Comparison of ENCODE assay signal across 30 mouse cellular contexts in genomic region chr6:33328326-33328725, GRCm38 (mm10).
"Had no signal": no experiment of that assay in that cellular context is flagged by ENCODE, and none has a peak within 500 bp of the region (broad histone marks: within the 10 kb centered on the region; RNA-seq: fewer than 3 reads in every experiment).

No protein-coding gene starts in this region.

- H3K9me3 ChIP-seq: heart, embryonic 10.5 days; heart, embryonic 12.5 days; heart, embryonic 13.5 days; heart, embryonic 15.5 days; hindbrain, embryonic 10.5 days; hindbrain, embryonic 12.5 days; hindbrain, embryonic 13.5 days; hindbrain, embryonic 15.5 days; intestine, embryonic 15.5 days; kidney, embryonic 15.5 days had no signal

- H3K9ac ChIP-seq: heart, embryonic 12.5 days; heart, embryonic 13.5 days; heart, embryonic 15.5 days; hindbrain, embryonic 12.5 days; hindbrain, embryonic 13.5 days; hindbrain, embryonic 14.5 days; hindbrain, embryonic 15.5 days; intestine, embryonic 15.5 days; kidney, embryonic 15.5 days had no signal

- H3K27me3 ChIP-seq: heart, embryonic 12.5 days; heart, embryonic 13.5 days; heart, embryonic 15.5 days; hindbrain, embryonic 12.5 days; hindbrain, embryonic 13.5 days; hindbrain, embryonic 15.5 days; intestine, embryonic 15.5 days; kidney, embryonic 15.5 days had no signal

- DNase-seq: heart, postnatal 10 days; heart, postnatal 14 days; heart, postnatal 36 days; heart, postnatal 4 days; kidney, adult 11 months; kidney, adult 18-20 months; kidney, adult 8-10 months; kidney, adult 9 months; kidney, postnatal 10 days; kidney, postnatal 14 days; kidney, postnatal 25 days; kidney, postnatal 36 days; kidney, postnatal 4 days; layer of hippocampus, adult 9-11 months; layer of hippocampus, postnatal 36 days had no signal

- H3K4me3 ChIP-seq: heart, embryonic 10.5 days; heart, embryonic 12.5 days; heart, embryonic 13.5 days; heart, embryonic 15.5 days; hindbrain, embryonic 10.5 days; hindbrain, embryonic 12.5 days; hindbrain, embryonic 13.5 days; hindbrain, embryonic 15.5 days; intestine, embryonic 15.5 days; kidney, embryonic 15.5 days; layer of hippocampus, adult 2 months; left cerebral cortex, adult 2 months had no signal

- H3K36me3 ChIP-seq: heart, embryonic 12.5 days; heart, embryonic 15.5 days; hindbrain, embryonic 10.5 days; hindbrain, embryonic 12.5 days; hindbrain, embryonic 13.5 days; hindbrain, embryonic 15.5 days; intestine, embryonic 15.5 days had no signal

- H3K4me1 ChIP-seq: hindbrain, embryonic 10.5 days; hindbrain, embryonic 12.5 days; hindbrain, embryonic 13.5 days; hindbrain, embryonic 15.5 days; intestine, embryonic 15.5 days; kidney, embryonic 15.5 days had no signal

- H3K27ac ChIP-seq: heart, embryonic 10.5 days; heart, embryonic 13.5 days; heart, embryonic 15.5 days; hindbrain, embryonic 10.5 days; hindbrain, embryonic 12.5 days; hindbrain, embryonic 13.5 days; hindbrain, embryonic 14.5 days; hindbrain, embryonic 15.5 days; hindbrain, postnatal 0 days; intestine, embryonic 15.5 days; kidney, embryonic 15.5 days; kidney, postnatal 0 days; layer of hippocampus, adult 2 months; left cerebral cortex, adult 2 months had no signal
